Mouse (Mus musculus) forebrain, embryonic 14.5 days (tissue): ENCODE results near the gene Scaf1. TPM values are rescaled to one million over a fixed set of nuclear protein-coding genes. Genes with fewer than 3 reads are reported as not detected.

ENCODE experiments used
- ATAC-seq: fragments of 200-750 bp; cut with Nextera tagmentation; 2 replicates; pipeline ENCODE4 v1.8.0; 2017; ENCODE audit warnings: mild to moderate bottlenecking, moderate library complexity
- DNase-seq: peaks from one replicate; pipeline ENCODE4 v3.0.0-alpha.2; 2015; ENCODE audit warnings: low spot score
- H3K27ac ChIP-seq: fragments of 300-500 bp; sonication (generic); 2 replicates; pipeline ENCODE4 v1.5.1; 2014; ENCODE audit warnings: low read depth, mild to moderate bottlenecking, control low read depth, low read length, moderate library complexity
- H3K27me3 ChIP-seq: fragments of 300-500 bp; sonication (generic); replicated peaks from 2 replicates; pipeline ENCODE4 v1.6.1; 2014; ENCODE audit warnings: low read length, control low read depth, mixed read lengths; ENCODE audit not compliant: control insufficient read depth, insufficient read depth
- H3K36me3 ChIP-seq: fragments of 300-500 bp; sonication (generic); 2 replicates; pipeline ENCODE4 v1.6.1; 2014; ENCODE audit warnings: low read length, control low read depth; ENCODE audit not compliant: control insufficient read depth, insufficient read depth
- H3K4me1 ChIP-seq: fragments of 300-500 bp; sonication (generic); 2 replicates; pipeline ENCODE4 v1.6.1; 2014; ENCODE audit warnings: antibody characterized with exemption, low read length, control low read depth; ENCODE audit not compliant: control insufficient read depth, insufficient read depth
- H3K4me2 ChIP-seq: fragments of 300-500 bp; sonication (generic); 2 replicates; pipeline ENCODE4 v1.6.1; 2014; ENCODE audit warnings: mild to moderate bottlenecking, control low read depth, low read length
- H3K4me3 ChIP-seq: fragments of 300-500 bp; sonication (generic); 2 replicates; pipeline ENCODE4 v1.5.1; 2014; ENCODE audit warnings: low read depth, low read length, control low read depth
- H3K9ac ChIP-seq: fragments of 300-500 bp; sonication (generic); 2 replicates; pipeline ENCODE4 v1.6.1; 2014; ENCODE audit warnings: mild to moderate bottlenecking, low read length, control low read depth, moderate library complexity
- H3K9me3 ChIP-seq: fragments of 300-500 bp; sonication (generic); replicated peaks from 2 replicates; pipeline ENCODE4 v1.6.1; 2016; ENCODE audit warnings: low read length, control low read depth, mixed read lengths; ENCODE audit not compliant: control insufficient read depth
- WGBS: fragments of 180-500 bp; shearing (Covaris S2); extraction: QIAGEN DNeasy Blood & Tissue Kit; methylation state at CpG from one replicate; pipeline ENCODE4 v1.1.7; 2014; 5-methylcytosine and 5-hydroxymethylcytosine counted together
- polyA plus RNA-seq: library from polyadenylated mRNA; unstranded; fragments of >200 nt; fragmentation: Nextera tagmentation; extraction: Ambion mirVana; gene quantifications from 2 replicates; pipeline ENCODE4 v1.2.1, GENCODE M21; 2014

Gene Scaf1
- polyA plus RNA-seq, 1 experiment from 2014 or later: 40.5 TPM

DNA sequence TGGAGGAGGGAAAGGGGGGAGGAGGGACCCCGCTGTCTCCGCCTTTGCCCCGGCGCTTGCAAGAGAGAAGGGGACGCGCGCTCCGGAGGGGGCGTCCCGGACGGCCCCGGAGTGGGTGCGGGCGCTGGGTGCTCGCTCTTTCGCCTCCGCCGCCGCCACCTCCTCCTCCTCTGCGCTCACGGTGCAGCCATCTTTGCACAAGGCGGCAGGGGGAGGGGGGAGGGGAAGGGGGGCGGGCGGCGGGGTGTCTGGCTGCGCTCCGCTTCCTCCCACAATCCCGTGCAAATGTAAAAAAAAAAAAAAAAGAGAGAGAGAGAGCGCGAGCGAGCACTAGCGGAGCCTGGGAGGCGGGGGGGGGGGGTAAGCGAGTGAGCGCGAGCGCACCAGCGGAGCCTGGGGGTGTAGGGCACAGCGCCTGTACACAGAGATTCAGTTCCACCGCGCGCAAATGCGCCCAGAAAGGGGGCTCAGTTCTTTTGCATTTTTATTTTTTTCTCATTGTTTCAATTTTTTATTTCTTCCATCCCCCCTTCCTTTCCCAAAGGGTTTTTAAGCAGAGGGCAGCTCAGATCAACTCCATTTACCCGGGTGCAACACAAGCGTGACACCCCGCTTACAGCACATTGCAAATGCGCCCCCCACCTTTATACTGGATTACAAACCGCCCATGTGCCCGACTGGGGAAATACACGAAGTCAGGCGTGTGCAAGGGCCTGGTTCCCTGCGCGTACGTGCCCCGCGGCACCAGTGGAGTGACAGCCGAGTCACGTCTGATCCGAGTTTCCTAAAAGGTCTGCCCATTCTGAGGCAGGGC lies 37.2 kb upstream of the Scaf1 start:
- DNase-seq (peak; percentile 92), ATAC-seq (peak; percentile 60)
- Histone ChIP-seq H3K9ac (peak overlapping the region; percentile 76), H3K36me3 (peaks cover 24% of the 10 kb centered on the region), H3K4me3 (peak overlapping the region; percentile 78), H3K27ac (peak overlapping the region; percentile 99), H3K4me1 (peaks cover 8% of the 10 kb centered on the region), H3K4me2 (peak overlapping the region; percentile 90), H3K27me3 (no peaks in the 10 kb centered on the region), H3K9me3 (no peaks in the 10 kb centered on the region)
- under 1% methylated on average over 28 of the region's 59 CpGs for WGBS

DNA sequence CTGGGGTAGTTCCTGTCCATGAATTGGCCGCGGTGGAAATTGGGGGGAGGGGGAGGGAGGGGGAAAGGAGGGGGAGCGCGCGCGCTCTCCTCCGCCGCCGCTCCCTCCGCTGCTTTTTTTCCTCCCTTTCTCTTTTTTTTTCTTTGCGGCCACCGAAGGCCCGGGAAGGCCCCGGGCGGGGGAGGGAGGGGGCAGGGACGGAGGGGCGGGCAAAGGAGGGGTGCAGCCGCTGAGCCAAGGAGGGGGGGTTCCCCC lies 36.6 kb upstream of the Scaf1 start, which contains the start of gene Prr12:
Gene Prr12 (minus strand): TSS at position 20 of the 255 bp plus-strand sequence.
- peak within 1 kb of the TSS; percentile 76 for H3K9ac ChIP-seq
- 0% methylated on average over 9 of the region's 18 CpGs for WGBS
- H3K36me3 ChIP-seq: peaks cover 29% of the 10 kb centered on the region
- H3K4me1 ChIP-seq: peaks cover 8% of the 10 kb centered on the region
- no peaks in the 10 kb centered on the region for H3K27me3 ChIP-seq
- peak; percentile 78 for DNase-seq
- peak within 1 kb of the TSS; percentile 78 for H3K4me3 ChIP-seq
- H3K9me3 ChIP-seq: no peaks in the 10 kb centered on the region
- H3K4me2 ChIP-seq: peak within 1 kb of the TSS; percentile 90
- H3K27ac ChIP-seq: peak within 1 kb of the TSS; percentile 99
- no peak for ATAC-seq

DNA sequence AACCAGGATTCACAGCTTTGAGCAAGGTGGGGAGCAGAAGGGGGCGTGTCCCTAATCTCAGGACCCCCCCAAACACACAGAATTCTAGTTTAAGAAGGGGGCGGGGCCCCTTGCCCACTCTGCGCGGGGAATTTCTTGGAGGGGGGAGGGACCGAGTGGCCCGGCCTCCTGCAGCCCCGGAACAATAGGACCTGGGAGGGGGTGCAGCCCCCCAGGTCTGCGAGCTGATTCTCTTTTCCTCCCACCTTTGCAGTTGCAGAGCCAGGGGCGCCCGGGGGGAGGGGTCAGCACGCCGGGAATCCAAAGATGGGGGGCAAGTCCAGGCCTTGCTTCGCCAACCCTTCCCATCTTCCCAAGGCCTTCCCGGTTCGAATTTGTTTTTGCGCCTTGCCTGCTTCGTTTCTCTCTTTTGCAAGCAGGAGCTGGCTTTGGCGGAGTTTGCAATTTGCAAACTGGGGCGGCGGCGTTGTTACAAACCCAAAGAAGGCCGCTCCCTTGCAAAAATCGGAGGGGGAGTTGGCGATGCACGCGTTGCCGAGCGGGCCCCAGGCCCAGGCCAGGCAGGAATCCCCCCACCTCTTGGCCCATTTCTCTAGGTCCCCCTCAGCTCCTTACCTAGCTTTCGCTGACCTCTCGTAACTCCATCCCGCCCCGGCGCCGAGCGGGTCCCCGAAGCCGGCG lies 36.2 kb upstream of the Scaf1 start:
- WGBS: 0% methylated on average over 38 of the region's 38 CpGs
- H3K4me2 ChIP-seq: peak overlapping the region; percentile 90
- peak overlapping the region; percentile 76 for H3K9ac ChIP-seq
- DNase-seq: no peak
- H3K36me3 ChIP-seq: peaks cover 34% of the 10 kb centered on the region
- peaks cover 8% of the 10 kb centered on the region for H3K4me1 ChIP-seq
- peak overlapping the region; percentile 99 for H3K27ac ChIP-seq
- ATAC-seq: no peak
- H3K9me3 ChIP-seq: no peaks in the 10 kb centered on the region
- peak overlapping the region; percentile 78 for H3K4me3 ChIP-seq
- no peaks in the 10 kb centered on the region for H3K27me3 ChIP-seq

DNA sequence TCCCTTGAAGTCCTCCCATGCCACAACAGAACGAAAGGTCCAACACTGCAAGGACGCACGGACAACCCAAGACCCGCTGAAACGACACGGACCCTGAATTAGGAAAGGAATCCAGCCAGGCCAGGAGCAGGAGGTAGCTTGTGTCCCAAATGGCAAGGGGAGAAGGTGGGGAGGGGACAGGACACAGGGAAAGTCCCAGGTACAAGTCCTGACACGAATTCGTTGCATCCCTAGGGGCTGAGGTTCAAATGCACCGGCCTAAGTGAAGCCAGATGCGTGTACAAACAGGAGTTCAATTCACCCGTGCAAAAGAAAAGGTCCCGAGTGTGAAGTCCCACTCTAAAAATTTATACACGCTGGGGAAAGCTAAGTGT lies 35.4 kb upstream of the Scaf1 start:
- WGBS: 1% methylated on average over 13 of the region's 13 CpGs
- Histone ChIP-seq H3K27me3 (no peaks in the 10 kb centered on the region), H3K9ac (peak overlapping the region; percentile 76), H3K27ac (peak overlapping the region; percentile 99), H3K4me1 (peaks cover 8% of the 10 kb centered on the region), H3K36me3 (peaks cover 41% of the 10 kb centered on the region), H3K4me3 (peak overlapping the region; percentile 78), H3K9me3 (no peaks in the 10 kb centered on the region), H3K4me2 (peak overlapping the region; percentile 90)
- no peak for DNase-seq
- ATAC-seq: no peak

DNA sequence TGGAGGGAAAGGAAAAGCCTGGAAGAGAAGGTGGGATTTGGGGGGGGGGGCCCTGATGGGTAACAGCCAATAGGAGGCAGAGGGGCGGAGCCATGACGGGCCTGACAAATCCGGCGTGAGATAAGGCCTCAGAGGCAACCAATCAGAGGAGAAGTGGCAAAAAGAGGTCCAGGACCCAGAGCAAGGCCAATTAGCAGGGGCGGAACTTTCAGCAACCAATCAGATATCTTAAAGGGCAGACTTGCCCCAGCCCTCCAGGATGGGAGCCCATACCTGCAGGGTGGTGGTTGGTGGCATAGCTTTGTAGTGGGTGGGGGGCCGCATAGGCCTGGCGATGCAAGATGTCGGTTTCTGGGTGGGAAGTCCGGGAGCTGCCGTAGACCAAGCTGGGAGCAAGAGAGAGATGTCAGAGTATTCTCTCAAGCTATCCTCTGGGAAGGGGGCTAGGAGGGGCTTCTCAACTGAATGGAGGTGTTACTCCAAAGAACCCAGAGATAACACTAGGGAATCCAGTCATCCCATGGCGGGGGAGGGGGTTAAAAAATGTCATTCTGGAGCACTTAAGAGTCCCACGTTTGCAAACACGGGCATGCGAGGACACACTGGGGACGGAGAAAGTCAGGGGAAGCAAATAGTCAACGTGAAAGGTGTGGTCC lies 34.9 kb upstream of the Scaf1 start:
- Histone ChIP-seq H3K27ac (peak overlapping the region; percentile 99), H3K4me1 (peaks cover 8% of the 10 kb centered on the region), H3K27me3 (no peaks in the 10 kb centered on the region), H3K9ac (peak overlapping the region; percentile 76), H3K4me3 (peak overlapping the region; percentile 78), H3K4me2 (peak overlapping the region; percentile 90), H3K36me3 (peaks cover 47% of the 10 kb centered on the region), H3K9me3 (no peaks in the 10 kb centered on the region)
- peak; percentile 97 for DNase-seq
- peak; percentile 58 for ATAC-seq
- under 1% methylated on average over 16 of the region's 16 CpGs for WGBS

DNA sequence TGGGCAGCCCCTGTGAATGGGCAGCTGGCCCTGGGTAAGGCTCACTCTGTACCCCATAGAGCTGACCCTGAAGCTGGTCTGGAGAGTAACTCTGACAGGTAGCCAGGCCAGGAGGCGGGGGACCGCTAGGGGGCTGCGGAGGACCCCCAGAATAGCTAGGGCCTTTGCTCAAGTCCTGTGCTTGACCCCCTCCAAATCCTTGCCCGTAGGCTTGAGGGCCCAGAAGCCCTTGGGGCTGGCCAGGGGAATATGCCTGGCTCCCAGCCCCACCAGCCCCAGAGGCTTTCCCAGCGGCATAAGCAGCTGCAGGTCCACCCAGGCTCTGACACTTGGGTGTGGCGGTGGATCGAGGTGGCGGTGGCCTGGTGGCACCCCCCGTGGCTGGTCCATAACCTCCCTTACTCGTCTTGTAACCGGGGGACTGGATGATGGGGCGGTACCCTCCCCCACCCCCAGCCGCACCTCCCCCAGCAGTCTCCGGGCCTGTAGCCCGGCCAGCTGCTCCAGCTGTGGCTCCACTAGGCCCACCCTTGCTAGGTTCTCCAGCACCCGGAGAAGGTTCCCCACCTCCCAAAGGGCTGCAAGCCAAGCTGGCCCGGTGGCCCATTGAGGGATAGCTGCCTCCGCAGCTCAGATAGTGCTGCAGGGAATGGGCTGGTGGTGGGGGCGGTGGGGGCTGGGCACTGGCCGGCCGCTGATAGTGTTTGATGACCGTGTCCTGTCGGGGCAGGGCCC lies 32.9 kb upstream of the Scaf1 start:
- ATAC-seq (no peak), DNase-seq (no peak)
- Histone ChIP-seq H3K4me3 (no peak overlapping the region), H3K9me3 (no peaks in the 10 kb centered on the region), H3K9ac (no peak overlapping the region), H3K27me3 (no peaks in the 10 kb centered on the region), H3K4me2 (no peak overlapping the region), H3K4me1 (peaks cover 8% of the 10 kb centered on the region), H3K27ac (no peak overlapping the region), H3K36me3 (peaks cover 66% of the 10 kb centered on the region)
- WGBS: 93% methylated on average over 23 of the region's 23 CpGs

DNA sequence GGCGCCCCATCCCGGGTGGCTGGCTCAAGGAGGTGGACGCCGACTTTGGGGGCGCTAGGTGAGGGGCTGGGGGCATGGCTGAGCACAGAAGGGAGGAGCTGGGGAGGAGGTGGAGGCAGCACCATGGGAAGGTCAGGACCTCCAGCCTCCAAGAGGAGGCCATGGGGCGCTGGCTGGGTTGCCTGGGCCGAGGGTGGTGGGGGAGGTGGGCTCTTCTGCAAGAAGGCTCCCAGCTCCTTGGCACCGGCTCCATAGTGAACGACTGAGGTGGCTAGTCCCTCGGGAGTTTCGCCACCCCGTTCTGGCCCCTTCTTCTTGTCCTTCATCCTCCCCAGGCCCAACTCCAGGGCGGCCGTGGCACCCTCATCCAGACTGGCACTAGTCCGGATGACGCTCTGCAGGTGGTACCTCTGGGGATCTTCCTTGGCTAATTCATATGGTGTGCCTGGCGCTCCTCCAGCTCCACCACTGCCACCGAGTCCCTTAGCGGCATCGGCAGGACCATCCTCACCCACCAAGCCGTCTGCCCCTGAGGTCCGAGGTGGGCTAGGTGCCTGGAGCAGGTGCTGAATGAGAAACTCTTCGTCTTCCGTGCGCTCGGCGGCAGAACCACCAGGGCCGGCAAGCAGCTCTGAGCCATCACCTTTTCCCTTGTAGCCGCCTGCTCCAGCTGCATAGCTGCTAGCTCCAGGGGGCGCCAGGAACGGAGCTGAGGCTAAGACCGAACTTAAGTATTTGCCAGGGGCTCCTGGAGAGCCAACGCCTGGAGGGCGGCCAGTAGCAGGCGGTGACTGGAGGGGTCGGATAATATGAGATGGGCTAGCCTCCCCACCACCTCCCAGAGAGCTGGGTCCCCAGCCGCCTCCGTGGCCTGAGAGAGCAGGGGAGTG lies 32.1 kb upstream of the Scaf1 start:
- Histone ChIP-seq H3K4me2 (no peak overlapping the region), H3K9ac (no peak overlapping the region), H3K36me3 (peaks cover 75% of the 10 kb centered on the region), H3K27ac (no peak overlapping the region), H3K4me3 (no peak overlapping the region), H3K27me3 (no peaks in the 10 kb centered on the region), H3K9me3 (no peaks in the 10 kb centered on the region), H3K4me1 (peaks cover 8% of the 10 kb centered on the region)
- ATAC-seq: no peak
- WGBS: 92% methylated on average over 35 of the region's 38 CpGs
- DNase-seq: no peak

DNA sequence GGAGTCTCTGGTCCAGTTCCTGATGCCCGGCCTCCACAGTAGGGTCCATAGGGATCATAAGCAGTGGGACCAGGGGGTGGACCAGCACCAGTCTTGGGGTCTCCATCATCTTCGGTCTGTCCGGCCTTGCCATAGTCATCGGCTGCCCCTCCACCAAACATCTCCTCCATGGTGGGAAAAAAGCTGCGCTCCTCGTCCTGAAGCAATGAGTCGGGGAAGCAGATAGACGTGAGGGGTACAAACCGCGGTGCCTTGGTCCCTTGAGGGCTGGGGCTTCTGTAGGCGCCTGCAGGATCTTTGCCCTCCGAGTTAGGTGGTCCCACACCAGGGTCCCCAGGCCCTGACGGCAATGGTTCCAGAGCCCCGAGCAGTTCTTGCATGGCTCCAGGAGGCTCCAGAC lies 31.3 kb upstream of the Scaf1 start:
- no peak overlapping the region for H3K4me2 ChIP-seq
- DNase-seq (no peak), ATAC-seq (no peak)
- H3K9ac ChIP-seq: no peak overlapping the region
- WGBS: 96% methylated on average over 14 of the region's 14 CpGs
- H3K4me1 ChIP-seq: peaks cover 8% of the 10 kb centered on the region
- no peaks in the 10 kb centered on the region for H3K27me3 ChIP-seq
- no peak overlapping the region for H3K4me3 ChIP-seq
- no peak overlapping the region for H3K27ac ChIP-seq
- peaks cover 82% of the 10 kb centered on the region for H3K36me3 ChIP-seq
- no peaks in the 10 kb centered on the region for H3K9me3 ChIP-seq
